Mouse (Mus musculus): ENCODE data around the gene Prkag2.

DNA sequence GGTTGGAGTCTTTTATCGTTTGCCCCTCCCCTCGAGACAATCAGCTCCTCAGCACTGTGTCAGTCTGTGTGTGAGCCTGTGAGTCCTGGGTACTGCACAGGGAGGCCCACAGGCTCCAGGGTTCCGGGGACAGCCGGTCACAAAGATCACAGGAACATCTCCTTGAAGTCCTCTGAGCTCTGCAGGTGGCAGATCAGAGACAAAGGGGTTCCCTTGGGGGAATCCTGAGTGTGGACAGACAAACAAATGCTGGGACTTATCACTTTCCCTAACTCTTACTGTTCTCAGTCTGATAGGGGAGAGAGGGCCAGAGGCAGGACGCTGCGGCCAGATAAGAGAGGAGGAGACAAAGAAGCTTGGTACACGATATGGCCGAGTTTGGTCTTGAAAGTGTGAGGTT, 172.7 kb downstream of the Prkag2 start:
- no peak for TF ChIP-seq CTCF (IDR thresholded peaks at IDR 0.05; ENCODE audit: control insufficient read depth, insufficient read depth, low read length)
- no peak for TF ChIP-seq POLR2A (IDR thresholded peaks at IDR 0.05; ENCODE audit: borderline replicate concordance, control insufficient read depth, low read depth, low read length)

All from bone marrow, adult 2 months (tissue).